Mouse (Mus musculus) heart, adult 2 months (tissue): ENCODE data around the gene Hbb-bh1. TPM values are rescaled to one million over a fixed set of nuclear protein-coding genes. Genes with fewer than 3 reads are reported as not detected.
"Not testable (repeated sequence)": the region's sequence is repeated elsewhere in the genome, so short reads cannot be mapped to it uniquely, and the experiment has no call there.

Experiments used
- DNase-seq, 2 experiments: peaks; one replicate each; pipeline ENCODE4 v3.0.0; 2021
- H3K27ac ChIP-seq: fragments of 200-600 bp; 2 replicates; pipeline ENCODE4 v1.8.1; 2022
- H3K27me3 ChIP-seq: fragments of 200-500 bp; 2 replicates; pipeline ENCODE4 v1.6.1; 2012; ENCODE audit warnings: mild to moderate bottlenecking, low read length, inconsistent platforms, mixed read lengths; ENCODE audit not compliant: control insufficient read depth, insufficient read depth
- H3K36me3 ChIP-seq: fragments of 200-500 bp; 2 replicates; pipeline ENCODE4 v1.6.1; 2012; ENCODE audit warnings: low read length, inconsistent platforms; ENCODE audit not compliant: control insufficient read depth, insufficient read depth
- H3K4me1 ChIP-seq: fragments of 200-500 bp; 2 replicates; pipeline ENCODE4 v1.6.1; 2011; ENCODE audit warnings: low read length; ENCODE audit not compliant: control insufficient read depth, insufficient read depth
- H3K4me3 ChIP-seq: fragments of 200-600 bp; 2 replicates; pipeline ENCODE4 v1.8.1; 2022
- H3K79me2 ChIP-seq: fragments of 200-500 bp; replicated peaks from 2 replicates; pipeline ENCODE4 v1.6.1; 2012; ENCODE audit warnings: mild to moderate bottlenecking, inconsistent platforms, low read length, moderate library complexity, mixed read lengths; ENCODE audit not compliant: control insufficient read depth, insufficient read depth
- H3K9ac ChIP-seq: fragments of 200-500 bp; 2 replicates; pipeline ENCODE4 v1.6.1; 2012; ENCODE audit warnings: low read depth, mild to moderate bottlenecking, control low read depth, inconsistent platforms, low read length, mixed read lengths
- CTCF ChIP-seq: fragments of 200-600 bp; IDR thresholded peaks from 2 replicates; pipeline ENCODE4 v1.8.1; 2022; ENCODE audit warnings: antibody characterized with exemption, mild to moderate bottlenecking, moderate library complexity
- EP300 ChIP-seq: fragments of 200-500 bp; IDR thresholded peaks from 2 replicates; pipeline ENCODE4 v1.6.1; 2011; ENCODE audit warnings: low read depth, low read length, control low read depth; ENCODE audit not compliant: insufficient read depth
- POLR2A ChIP-seq: fragments of 200-500 bp; IDR thresholded peaks from 2 replicates; pipeline ENCODE4 v1.6.1; 2011; ENCODE audit warnings: mild to moderate bottlenecking, low read depth, low read length, control low read depth; ENCODE audit not compliant: insufficient read depth
- WGBS: fragments of 180-500 bp; shearing (Covaris S2); methylation state at CpG from one replicate; pipeline ENCODE4 v1.1.7; 2018; 5-methylcytosine and 5-hydroxymethylcytosine counted together
- intact Hi-C: fragments of 180-260 bp; cut with DNase I; formaldehyde crosslinking; loops from one replicate; pipeline ENCODE4 v1.15.1; 2025
- polyA plus RNA-seq: library from polyadenylated mRNA; depleted of rRNA; stranded (reverse); fragments of >200 nt; gene quantifications from 2 replicates; pipeline ENCODE4 v1.2.3, GENCODE M21; 2012
- total RNA-seq, 2 experiments: library from RNA; stranded (reverse); gene quantifications; 2 replicates each; pipeline ENCODE4 v1.2.3; 2021

The Hbb-bh1 gene
- total and polyA plus RNA-seq, 3 experiments, result not detected

DNA sequence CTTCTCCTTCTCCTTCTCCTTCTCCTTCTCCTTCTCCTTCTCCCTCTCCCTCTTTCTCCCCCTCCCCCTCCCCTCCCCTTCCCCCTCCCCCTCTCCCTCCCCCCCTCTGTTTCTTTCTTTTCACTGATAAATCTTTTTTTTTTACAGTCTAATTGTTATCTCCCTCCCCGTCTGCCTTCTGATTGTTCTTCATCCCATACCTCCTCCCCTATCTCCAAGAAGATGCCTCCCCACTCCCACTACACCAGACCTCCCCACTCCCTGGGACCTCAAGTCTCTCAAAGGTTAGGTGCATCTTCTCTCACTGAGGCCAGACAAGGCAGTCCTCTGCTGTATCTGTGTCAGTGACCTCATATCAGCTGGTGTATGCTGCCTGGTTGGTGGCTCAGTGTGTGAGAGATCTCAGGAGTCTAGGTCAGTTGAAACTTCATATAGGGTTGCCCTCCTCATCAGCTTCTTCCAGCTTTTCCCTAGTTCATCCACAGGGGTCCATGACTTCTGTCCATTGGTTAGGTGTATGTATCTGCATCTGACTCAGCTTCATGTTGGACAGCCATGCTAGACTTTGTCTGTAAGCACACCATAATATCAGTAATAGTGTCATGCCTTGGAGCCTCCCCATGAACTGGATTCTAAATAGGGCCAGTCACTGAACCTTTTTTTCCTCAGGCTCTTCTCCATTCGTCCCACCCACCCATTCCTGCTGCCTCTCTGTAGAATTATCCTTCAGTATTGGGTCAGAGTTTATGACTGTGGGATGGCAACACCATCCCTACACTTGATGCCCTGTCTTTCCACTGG is 1.8 kb upstream of the Hbb-bh1 start:
- Histone ChIP-seq H3K4me3 (no peak overlapping the region), H3K9ac (no peak overlapping the region), H3K27me3 (no peaks in the 10 kb centered on the region), H3K79me2 (no peaks in the 10 kb centered on the region), H3K4me1 (no peaks in the 10 kb centered on the region), H3K27ac (no peak overlapping the region), H3K36me3 (no peaks in the 10 kb centered on the region)
- TF ChIP-seq POLR2A, result no peak
- TF ChIP-seq EP300, result no peak
- TF ChIP-seq CTCF, result no peak
- 27% methylated on average over 2 of the region's 2 CpGs for WGBS
- no peak for DNase-seq
- intact Hi-C loops, result no loop called here

DNA sequence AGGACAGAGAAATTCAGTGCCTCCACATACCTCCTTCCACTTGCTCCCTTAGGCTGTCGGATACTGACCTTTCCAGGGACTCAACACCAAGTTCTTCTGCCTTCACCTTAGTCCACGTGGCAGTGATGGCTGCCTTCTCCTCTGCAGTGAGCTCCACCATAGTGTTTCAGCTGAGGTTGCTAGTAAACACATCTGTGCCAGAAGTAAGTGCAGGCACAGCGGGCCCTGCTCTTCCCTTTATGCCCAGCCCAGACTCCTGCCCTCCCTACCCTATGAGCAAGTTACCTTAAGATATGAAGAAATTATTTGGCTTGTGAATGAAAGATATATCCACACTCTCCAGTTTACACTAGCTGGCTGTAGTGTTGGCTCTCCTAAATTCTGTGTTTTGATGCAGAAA is 2.7 kb downstream of the Hbb-bh1 start, which contains the start of gene Hbb-bh2:
Gene Hbb-bh2, minus strand, starts transcription at position 253 of the 400 bp plus-strand sequence.
- DNase-seq, result no peak
- intact Hi-C loops, result no loop called here
- H3K27me3 ChIP-seq, result no peaks in the 10 kb centered on the region
- TF ChIP-seq POLR2A, result no peak
- no peak for TF ChIP-seq EP300
- no peak for TF ChIP-seq CTCF
- 59% methylated on average over 3 of the region's 3 CpGs for WGBS
- H3K4me1 ChIP-seq, result no peaks in the 10 kb centered on the region
- no peaks in the 10 kb centered on the region for H3K36me3 ChIP-seq
- H3K4me3 ChIP-seq, result no peak within 1 kb of the TSS
- no peak within 1 kb of the TSS for H3K9ac ChIP-seq
- H3K79me2 ChIP-seq, result no peaks in the 10 kb centered on the region
- no peak within 1 kb of the TSS for H3K27ac ChIP-seq

DNA sequence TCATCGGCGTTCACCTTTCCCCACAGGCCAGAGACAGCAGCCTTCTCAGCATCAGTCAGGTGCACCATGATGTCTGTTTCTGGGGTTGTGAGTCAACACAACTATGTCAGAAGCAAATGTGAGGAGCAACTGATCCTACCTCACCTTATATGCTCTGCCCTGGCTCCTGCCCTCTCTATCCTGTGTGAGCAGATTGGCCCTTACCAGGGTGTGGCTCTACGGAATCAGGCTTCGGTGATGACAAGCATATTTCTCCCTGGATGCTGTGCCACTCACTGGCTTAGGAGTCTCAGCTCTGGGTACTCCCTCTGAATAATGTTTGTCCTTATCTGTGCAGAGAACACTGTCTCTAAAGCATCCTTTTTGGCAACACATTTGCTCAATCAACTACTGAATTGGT is 15.2 kb downstream of the Hbb-bh1 start, which contains the start of gene Hbb-bs:
Gene Hbb-bs, minus strand, starts transcription at position 289 of the 400 bp plus-strand sequence.
- H3K4me3 ChIP-seq, result no peak within 1 kb of the TSS
- no peaks in the 10 kb centered on the region for H3K4me1 ChIP-seq
- TF ChIP-seq CTCF (no peak), EP300 (no peak), POLR2A (no peak)
- DNase-seq, result no peak
- no peaks in the 10 kb centered on the region for H3K36me3 ChIP-seq
- no peaks in the 10 kb centered on the region for H3K79me2 ChIP-seq
- no peaks in the 10 kb centered on the region for H3K27me3 ChIP-seq
- no peak within 1 kb of the TSS for H3K27ac ChIP-seq
- H3K9ac ChIP-seq, result no peak within 1 kb of the TSS
- 92% methylated on average over 4 of the region's 4 CpGs for WGBS
- intact Hi-C loops, result no loop called here

DNA sequence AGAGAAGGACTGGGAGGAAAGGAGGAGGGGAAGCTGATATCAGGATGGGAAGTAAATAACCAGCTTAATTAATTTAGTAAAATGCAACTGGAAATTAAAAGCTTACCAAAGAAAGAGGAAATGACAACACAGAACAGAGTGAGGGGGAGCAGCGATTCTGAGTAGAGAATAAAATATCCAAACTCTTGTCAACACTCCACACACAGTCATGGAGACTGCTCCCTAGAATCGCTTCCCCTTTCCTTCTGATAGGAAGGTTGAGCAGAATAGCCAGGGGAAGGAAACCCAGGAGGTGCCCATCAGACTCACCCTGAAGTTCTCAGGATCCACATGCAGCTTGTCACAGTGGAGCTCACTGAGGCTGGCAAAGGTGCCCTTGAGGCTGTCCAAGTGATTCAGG is 15.8 kb downstream of the Hbb-bh1 start:
- H3K27me3 ChIP-seq, H3K27ac ChIP-seq, H3K79me2 ChIP-seq, H3K4me1 ChIP-seq, H3K36me3 ChIP-seq, DNase-seq, H3K9ac ChIP-seq, H3K4me3 ChIP-seq, intact Hi-C loops: not testable (repeated sequence)
- WGBS, result no CpG with 5 or more reads among the region's 2 CpGs

- no peak overlapping the region for H3K4me3 ChIP-seq
- TF ChIP-seq POLR2A, result no peak
- TF ChIP-seq CTCF, result no peak
- no peak for TF ChIP-seq EP300
- H3K79me2 ChIP-seq, result no peaks in the 10 kb centered on the region
- WGBS, result 32% methylated on average over 3 of the region's 3 CpGs
- no peak overlapping the region for H3K9ac ChIP-seq
- H3K27ac ChIP-seq, result no peak overlapping the region
- H3K36me3 ChIP-seq, result no peaks in the 10 kb centered on the region
- intact Hi-C loops, result no loop called here
- no peaks in the 10 kb centered on the region for H3K4me1 ChIP-seq
- H3K27me3 ChIP-seq, result no peaks in the 10 kb centered on the region
- no peak for DNase-seq
Observed at GRCm38 (mm10) chr7:103826255-103826887, 16.6 kb downstream of the Hbb-bh1 start.

- Histone ChIP-seq H3K4me1 (no peaks in the 10 kb centered on the region), H3K36me3 (no peaks in the 10 kb centered on the region), H3K27me3 (no peaks in the 10 kb centered on the region), H3K27ac (no peak overlapping the region), H3K9ac (no peak overlapping the region), H3K4me3 (no peak overlapping the region), H3K79me2 (no peaks in the 10 kb centered on the region)
- WGBS, result 79% methylated on average over 3 of the region's 3 CpGs
- intact Hi-C loops, result no loop called here
- TF ChIP-seq POLR2A, result no peak
- no peak for TF ChIP-seq CTCF
- TF ChIP-seq EP300, result no peak
- DNase-seq, result no peak
Observed at GRCm38 (mm10) chr7:103825536-103826254, 17.3 kb downstream of the Hbb-bh1 start.
